Mouse (Mus musculus) embryonic facial prominence, embryonic 13.5 days (tissue): ENCODE data around the gene Slc38a3. TPM values are rescaled to one million over a fixed set of nuclear protein-coding genes. Genes with fewer than 3 reads are reported as not detected.

Source experiments
- ATAC-seq: fragments of 200-750 bp; cut with Nextera tagmentation; 2 replicates; pipeline ENCODE4 v1.8.0; 2017; ENCODE audit warnings: low read depth; ENCODE audit not compliant: insufficient number of reproducible peaks, insufficient read depth, low FRiP score, low TSS enrichment
- H3K27ac ChIP-seq: fragments of 300-500 bp; sonication (generic); 2 replicates; pipeline ENCODE4 v1.5.1; 2015; ENCODE audit warnings: moderate library complexity, mild to moderate bottlenecking, inconsistent platforms
- H3K27me3 ChIP-seq: fragments of 300-500 bp; sonication (generic); 2 replicates; pipeline ENCODE4 v1.6.1; 2015; ENCODE audit warnings: mild to moderate bottlenecking, inconsistent platforms
- H3K36me3 ChIP-seq: fragments of 300-500 bp; sonication (generic); 2 replicates; pipeline ENCODE4 v1.6.1; 2015; ENCODE audit warnings: mild to moderate bottlenecking, inconsistent platforms
- H3K4me1 ChIP-seq: fragments of 300-500 bp; sonication (generic); 2 replicates; pipeline ENCODE4 v1.6.1; 2015; ENCODE audit warnings: inconsistent platforms
- H3K4me2 ChIP-seq: fragments of 300-500 bp; sonication (generic); 2 replicates; pipeline ENCODE4 v1.6.1; 2015; ENCODE audit warnings: moderate library complexity, mild to moderate bottlenecking, inconsistent platforms
- H3K4me3 ChIP-seq: fragments of 300-500 bp; sonication (generic); 2 replicates; pipeline ENCODE4 v1.5.1; 2015; ENCODE audit warnings: mild to moderate bottlenecking, inconsistent platforms
- H3K9ac ChIP-seq: fragments of 300-500 bp; sonication (generic); 2 replicates; pipeline ENCODE4 v1.6.1; 2015; ENCODE audit warnings: mild to moderate bottlenecking, inconsistent platforms
- H3K9me3 ChIP-seq: fragments of 300-500 bp; sonication (generic); 2 replicates; pipeline ENCODE4 v1.6.1; 2016; ENCODE audit warnings: inconsistent platforms
- WGBS: fragments of 180-500 bp; shearing (Covaris S2); methylation state at CpG from one replicate; pipeline ENCODE4 v1.1.7; 2015; ENCODE audit warnings: mixed read lengths; 5-methylcytosine and 5-hydroxymethylcytosine counted together
- polyA plus RNA-seq: library from polyadenylated mRNA; unstranded; fragments of >200 nt; fragmentation: Nextera tagmentation; extraction: Ambion mirVana; gene quantifications from 2 replicates; pipeline ENCODE4 v1.2.1, GENCODE M21; 2015

The Slc38a3 gene
- polyA plus RNA-seq, 1 experiment from 2014 or later, result 3.4 TPM

- Histone ChIP-seq H3K9me3 (no peaks in the 10 kb centered on the region), H3K4me3 (no peak overlapping the region), H3K4me2 (no peak overlapping the region), H3K36me3 (peaks cover 2% of the 10 kb centered on the region; the same call in 1 of the 2 replicates), H3K27ac (no peak overlapping the region), H3K4me1 (peaks cover 40% of the 10 kb centered on the region), H3K27me3 (no peaks in the 10 kb centered on the region), H3K9ac (no peak overlapping the region)
- 81% methylated on average over 12 of the region's 12 CpGs for WGBS
- ATAC-seq, result no peak
Measured at GRCm38 (mm10) chr9:107600745-107601144, 68.6 kb downstream of the Slc38a3 start.

Other genes with a start within 250 kb of the Slc38a3 start
- 46.2 and 46.9 TPM in 2 replicates for gene Tmem115, start 135.6 kb downstream of the Slc38a3 start, polyA plus RNA-seq
- gene Cyb561d2, start 127.3 kb downstream of the Slc38a3 start, polyA plus RNA-seq, result 21.8 and 26.1 TPM in 2 replicates
- gene Nprl2, start 127.3 kb downstream of the Slc38a3 start, polyA plus RNA-seq, result 44.3 and 47.2 TPM in 2 replicates
- 2.1 and 2.2 TPM in 2 replicates for gene Zmynd10, start 122.2 kb downstream of the Slc38a3 start, polyA plus RNA-seq
- gene Rassf1, start 118.0 kb downstream of the Slc38a3 start, polyA plus RNA-seq, result 65.2 and 68.5 TPM in 2 replicates
- gene Tusc2, start 106.3 kb downstream of the Slc38a3 start, polyA plus RNA-seq, result 35.9 and 42.9 TPM in 2 replicates
- gene Hyal2, start 101.6 kb downstream of the Slc38a3 start, polyA plus RNA-seq, result 118 TPM in 2 replicates
- gene Hyal1, start 92.6 kb downstream of the Slc38a3 start, polyA plus RNA-seq, result 13.8 and 15.0 TPM in 2 replicates
- gene Naa80, start 90.6 kb downstream of the Slc38a3 start, polyA plus RNA-seq, result 21.8 and 22.5 TPM in 2 replicates
- gene Hyal3, start 88.7 kb downstream of the Slc38a3 start, polyA plus RNA-seq, result 1.6 and 2.8 TPM in 2 replicates
- 39.3 and 54.2 TPM in 2 replicates for gene Ifrd2, start 81.9 kb downstream of the Slc38a3 start, polyA plus RNA-seq
- 8.4 and 8.6 TPM in 2 replicates for gene Sema3b, start 60.3 kb downstream of the Slc38a3 start, polyA plus RNA-seq
- 446 and 470 TPM in 2 replicates for gene Gnai2, start 34.2 kb downstream of the Slc38a3 start, polyA plus RNA-seq
- gene Gnat1, start 10.2 kb upstream of the Slc38a3 start, polyA plus RNA-seq, result 1.2 and 2.0 TPM in 2 replicates
- 37.7 and 44.0 TPM in 2 replicates for gene Sema3f, start 40.9 kb upstream of the Slc38a3 start, polyA plus RNA-seq
- gene Rbm5, start 101.5 kb upstream of the Slc38a3 start, polyA plus RNA-seq, result 262 and 274 TPM in 2 replicates
- 102 and 108 TPM in 2 replicates for gene Rbm6, start 203.7 kb upstream of the Slc38a3 start, polyA plus RNA-seq
- gene Mon1a, start 218.6 kb upstream of the Slc38a3 start, polyA plus RNA-seq, result 14.7 and 14.9 TPM in 2 replicates
- 5.1 and 6.3 TPM in 2 replicates for gene Mst1r, start 237.3 kb upstream of the Slc38a3 start, polyA plus RNA-seq